Mouse (Mus musculus): ENCODE measurements around the gene Cldn19. TPM values are rescaled to one million over a fixed set of nuclear protein-coding genes. Genes with fewer than 3 reads are reported as not detected.
A peak's percentile ranks its signal among the peaks of the same experiment; 100 is the strongest.

Cldn19 gene
- polyA plus RNA-seq, 1 experiment, result 0.20 TPM

GRCm38 (mm10) chr4:119233256-119233901, 21.8 kb upstream of the Cldn19 start:
- peak overlapping the region; percentile 34 for H3K27ac ChIP-seq (ENCODE audit: insufficient read depth, low read length)
- peak in 1 of 2 experiments; percentile 34 for DNase-seq
- H3K4me1 ChIP-seq (ENCODE audit: control insufficient read depth, insufficient read depth, low read length), result no peaks in the 10 kb centered on the region
- H3K27me3 ChIP-seq (ENCODE audit: control insufficient read depth, insufficient read depth, low read length), result no peaks in the 10 kb centered on the region
- TF ChIP-seq POLR2A (IDR thresholded peaks at IDR 0.05; ENCODE audit: borderline replicate concordance, insufficient read depth, low read length) (no peak), CTCF (IDR thresholded peaks at IDR 0.05; ENCODE audit: borderline replicate concordance, insufficient read depth, low read depth, low read length) (0 out of 2 replicates have a peak, but pooled peaks have one; percentile 7)
- H3K4me3 ChIP-seq (replicated peaks; ENCODE audit: insufficient read depth, low read depth, low read length), result peak overlapping the region; percentile 60
- under 1% methylated on average over 36 of the region's 36 CpGs for WGBS

- no peak overlapping the region for H3K4me3 ChIP-seq (replicated peaks; ENCODE audit: insufficient read depth, low read depth, low read length)
- DNase-seq, result no peak
- WGBS, result 95% methylated on average over 3 of the region's 3 CpGs
- no peak overlapping the region for H3K27ac ChIP-seq (ENCODE audit: insufficient read depth, low read length)
- TF ChIP-seq POLR2A (IDR thresholded peaks at IDR 0.05; ENCODE audit: borderline replicate concordance, insufficient read depth, low read length) (no peak), CTCF (IDR thresholded peaks at IDR 0.05; ENCODE audit: borderline replicate concordance, insufficient read depth, low read depth, low read length) (no peak)
- H3K4me1 ChIP-seq (ENCODE audit: control insufficient read depth, insufficient read depth, low read length), result no peaks in the 10 kb centered on the region
- no peaks in the 10 kb centered on the region for H3K27me3 ChIP-seq (ENCODE audit: control insufficient read depth, insufficient read depth, low read length)
These were observed 20.9 kb upstream of the Cldn19 start for GRCm38 (mm10) chr4:119234348-119234747.

- H3K27ac ChIP-seq (ENCODE audit: insufficient read depth, low read length), result no peak overlapping the region
- no peaks in the 10 kb centered on the region for H3K4me1 ChIP-seq (ENCODE audit: control insufficient read depth, insufficient read depth, low read length)
- TF ChIP-seq CTCF (IDR thresholded peaks at IDR 0.05; ENCODE audit: borderline replicate concordance, insufficient read depth, low read depth, low read length) (no peak), POLR2A (IDR thresholded peaks at IDR 0.05; ENCODE audit: borderline replicate concordance, insufficient read depth, low read length) (no peak)
- DNase-seq, result no peak
- no peak overlapping the region for H3K4me3 ChIP-seq (replicated peaks; ENCODE audit: insufficient read depth, low read depth, low read length)
- 62% methylated on average over 3 of the region's 3 CpGs for WGBS
- no peaks in the 10 kb centered on the region for H3K27me3 ChIP-seq (ENCODE audit: control insufficient read depth, insufficient read depth, low read length)
These were observed 16.6 kb upstream of the Cldn19 start for GRCm38 (mm10) chr4:119238661-119239060.

DNA sequence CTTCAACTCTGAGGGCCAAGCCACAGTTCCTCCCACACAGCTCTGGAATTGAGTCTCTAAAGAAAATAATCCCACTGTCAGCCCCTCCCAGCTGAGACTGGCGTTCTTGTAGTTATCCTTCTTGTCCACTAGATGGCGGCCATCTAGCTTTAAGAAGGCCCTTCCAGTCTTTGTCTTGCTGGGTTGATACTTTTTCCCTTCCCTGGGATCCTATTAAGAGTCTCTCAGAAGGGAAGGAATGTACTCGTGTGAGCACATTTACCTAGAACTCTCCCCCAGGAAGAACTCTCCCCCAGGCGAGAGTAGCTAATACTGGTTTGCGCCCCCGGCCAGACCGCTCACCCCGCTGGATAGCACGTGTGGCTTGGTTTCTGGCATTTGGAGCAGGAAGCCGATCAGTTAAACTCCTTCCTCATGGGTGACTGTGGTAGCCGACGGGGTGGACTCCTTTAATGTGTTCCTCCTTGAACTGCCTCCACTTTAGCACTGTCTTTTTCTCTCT, 16.0 kb upstream of the Cldn19 start:
- Histone ChIP-seq H3K27ac (ENCODE audit: insufficient read depth, low read length) (no peak overlapping the region), H3K4me1 (ENCODE audit: control insufficient read depth, insufficient read depth, low read length) (no peaks in the 10 kb centered on the region), H3K4me3 (replicated peaks; ENCODE audit: insufficient read depth, low read depth, low read length) (no peak overlapping the region), H3K27me3 (ENCODE audit: control insufficient read depth, insufficient read depth, low read length) (no peaks in the 10 kb centered on the region)
- WGBS, result 33% methylated on average over 12 of the region's 12 CpGs
- peak in 1 of 2 experiments; percentile 39 for DNase-seq
- TF ChIP-seq POLR2A (IDR thresholded peaks at IDR 0.05; ENCODE audit: borderline replicate concordance, insufficient read depth, low read length) (no peak), CTCF (IDR thresholded peaks at IDR 0.05; ENCODE audit: borderline replicate concordance, insufficient read depth, low read depth, low read length) (peak; percentile 71; the same call in 1 of the 2 replicates)

GRCm38 (mm10) chr4:119241664-119242063, 13.6 kb upstream of the Cldn19 start:
- 77% methylated on average over 14 of the region's 14 CpGs for WGBS
- H3K27ac ChIP-seq (ENCODE audit: insufficient read depth, low read length), result no peak overlapping the region
- H3K27me3 ChIP-seq (ENCODE audit: control insufficient read depth, insufficient read depth, low read length), result no peaks in the 10 kb centered on the region
- H3K4me3 ChIP-seq (replicated peaks; ENCODE audit: insufficient read depth, low read depth, low read length), result no peak overlapping the region
- TF ChIP-seq CTCF (IDR thresholded peaks at IDR 0.05; ENCODE audit: borderline replicate concordance, insufficient read depth, low read depth, low read length) (no peak), POLR2A (IDR thresholded peaks at IDR 0.05; ENCODE audit: borderline replicate concordance, insufficient read depth, low read length) (no peak)
- DNase-seq, result no peak
- peaks cover 14% of the 10 kb centered on the region for H3K4me1 ChIP-seq (ENCODE audit: control insufficient read depth, insufficient read depth, low read length)

DNA sequence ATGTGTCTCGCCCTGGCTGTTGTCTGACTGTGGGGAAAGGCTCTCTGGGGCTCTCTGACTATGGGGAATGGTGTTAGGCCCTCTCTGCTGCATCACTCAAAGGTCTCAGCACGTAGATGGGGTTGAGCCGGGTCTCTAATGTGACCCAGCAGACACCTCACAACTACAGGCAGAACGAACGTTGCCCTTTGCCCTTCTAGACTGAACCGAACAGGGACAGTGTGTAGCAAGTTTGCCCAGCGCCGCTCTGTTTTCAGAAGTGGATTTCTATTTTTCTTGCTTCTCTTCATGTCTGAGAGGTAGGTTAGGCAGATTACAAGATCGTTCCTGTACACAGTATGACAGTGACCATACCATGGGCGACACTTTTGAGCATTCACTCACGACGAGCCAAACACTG, 12.6 kb upstream of the Cldn19 start:
- 95% methylated on average over 12 of the region's 12 CpGs for WGBS
- no peak for TF ChIP-seq CTCF (IDR thresholded peaks at IDR 0.05; ENCODE audit: borderline replicate concordance, insufficient read depth, low read depth, low read length)
- no peak for TF ChIP-seq POLR2A (IDR thresholded peaks at IDR 0.05; ENCODE audit: borderline replicate concordance, insufficient read depth, low read length)
- DNase-seq, result no peak
- no peak overlapping the region for H3K27ac ChIP-seq (ENCODE audit: insufficient read depth, low read length)
- no peaks in the 10 kb centered on the region for H3K27me3 ChIP-seq (ENCODE audit: control insufficient read depth, insufficient read depth, low read length)
- H3K4me1 ChIP-seq (ENCODE audit: control insufficient read depth, insufficient read depth, low read length), result peaks cover 15% of the 10 kb centered on the region
- H3K4me3 ChIP-seq (replicated peaks; ENCODE audit: insufficient read depth, low read depth, low read length), result no peak overlapping the region

DNA sequence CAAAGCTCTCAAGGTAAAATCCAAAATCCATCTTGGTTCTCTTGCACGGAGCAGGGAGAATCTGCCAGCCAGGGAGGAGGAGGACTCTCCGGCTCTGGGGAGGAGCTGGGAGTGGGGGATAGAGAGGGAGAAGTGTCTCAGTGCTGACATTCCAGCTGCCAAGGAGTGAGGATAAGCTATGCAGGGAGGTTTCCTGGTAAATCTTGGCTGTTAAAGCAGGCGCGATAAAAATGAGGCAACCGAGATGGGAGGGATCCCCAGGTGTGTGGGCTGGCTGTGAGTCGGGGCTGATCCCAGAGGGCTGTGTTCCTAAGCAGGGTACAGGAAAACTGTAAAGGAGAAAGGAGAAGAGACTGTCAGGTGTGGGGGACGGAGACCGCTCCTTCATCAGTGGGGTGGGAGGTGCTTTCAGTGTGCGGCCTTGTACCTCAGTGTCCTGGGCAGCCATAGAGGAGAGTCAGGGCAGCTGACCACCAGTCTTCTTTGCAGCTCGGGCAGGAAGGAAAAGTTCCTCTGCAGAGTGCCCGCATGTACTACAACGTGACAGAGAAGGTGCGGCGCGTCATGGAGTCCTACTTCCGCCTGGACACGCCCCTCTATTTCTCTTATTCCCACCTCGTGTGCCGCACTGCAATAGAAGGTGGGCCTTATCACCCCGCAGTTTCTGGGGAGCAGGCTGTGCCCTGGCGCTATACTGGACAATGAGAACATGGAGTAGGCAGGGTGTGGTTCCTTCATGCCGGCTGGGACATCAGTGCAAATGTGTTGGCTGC, 10.6 kb upstream of the Cldn19 start:
- 73% methylated on average over 22 of the region's 22 CpGs for WGBS
- Histone ChIP-seq H3K27ac (ENCODE audit: insufficient read depth, low read length) (no peak overlapping the region), H3K4me3 (replicated peaks; ENCODE audit: insufficient read depth, low read depth, low read length) (no peak overlapping the region), H3K27me3 (ENCODE audit: control insufficient read depth, insufficient read depth, low read length) (no peaks in the 10 kb centered on the region), H3K4me1 (ENCODE audit: control insufficient read depth, insufficient read depth, low read length) (peaks cover 19% of the 10 kb centered on the region)
- TF ChIP-seq CTCF (IDR thresholded peaks at IDR 0.05; ENCODE audit: borderline replicate concordance, insufficient read depth, low read depth, low read length), result no peak
- TF ChIP-seq POLR2A (IDR thresholded peaks at IDR 0.05; ENCODE audit: borderline replicate concordance, insufficient read depth, low read length), result no peak
- DNase-seq, result no peak

All from cerebellum, adult 2 months (tissue).